Mouse (Mus musculus): ENCODE measurements around the gene Efna4.

GRCm38 (mm10) chr3:89293247-89293918 is 44.4 kb downstream of the Efna4 start:
- TF ChIP-seq TAL1 (IDR thresholded peaks at IDR 0.05; ENCODE audit: low read length) (no peak), GATA1 (IDR thresholded peaks at IDR 0.05; ENCODE audit: low read length) (no peak)
